Mouse (Mus musculus): Measurements from ENCODE around the gene Gm4737.
"Not testable (repeated sequence)": the region's sequence is repeated elsewhere in the genome, so short reads cannot be mapped to it uniquely, and the experiment has no call there.

Gene Gm4737

DNA sequence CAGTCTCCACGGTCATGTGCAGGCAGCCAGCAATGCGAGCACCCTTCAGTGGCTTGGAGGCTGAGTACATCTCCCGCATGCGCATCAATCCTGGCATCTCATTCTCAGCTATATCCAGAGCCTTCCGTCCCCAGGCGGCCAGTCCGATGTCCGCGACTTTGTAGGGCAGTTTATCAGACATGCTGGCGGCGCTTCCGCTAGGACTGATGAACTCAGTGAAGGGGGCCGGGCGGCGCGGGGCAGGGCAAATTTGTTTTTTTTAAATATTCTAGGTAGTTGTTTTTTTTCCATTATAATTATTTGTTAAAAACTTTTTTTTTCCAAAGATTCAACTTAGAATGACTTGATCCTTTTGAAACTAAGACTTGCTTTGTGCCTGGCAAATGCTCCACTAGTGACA, at the start of gene Gm4737:
Gm4737 (minus strand) TSS at position 246 of the 400 bp plus-strand sequence.
- DNase-seq (ENCODE audit: low read depth in 1 of 2, low spot score in 2 of 2), result not testable (repeated sequence)

DNA sequence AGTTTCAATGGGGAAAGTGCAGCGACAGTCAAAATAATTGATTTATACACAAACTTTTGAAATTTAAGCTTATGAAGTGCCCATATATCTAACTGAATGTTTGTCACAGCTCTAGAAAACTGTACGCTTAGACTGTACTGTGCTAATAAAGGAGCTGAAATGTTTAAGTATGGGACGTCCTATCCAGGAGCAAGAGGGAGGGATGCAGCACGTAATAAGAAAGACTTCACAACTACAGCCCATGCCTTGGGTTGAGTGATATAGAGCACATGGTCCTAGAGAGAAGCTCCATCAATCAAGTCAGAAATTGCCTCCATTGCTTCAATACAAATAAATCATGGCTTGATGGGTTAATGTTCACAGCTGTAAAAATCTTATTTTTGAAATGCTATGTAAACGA, 40.9 kb upstream of the Gm4737 start:
- no peak for DNase-seq (ENCODE audit: low read depth in 1 of 2, low spot score in 2 of 2)

DNA sequence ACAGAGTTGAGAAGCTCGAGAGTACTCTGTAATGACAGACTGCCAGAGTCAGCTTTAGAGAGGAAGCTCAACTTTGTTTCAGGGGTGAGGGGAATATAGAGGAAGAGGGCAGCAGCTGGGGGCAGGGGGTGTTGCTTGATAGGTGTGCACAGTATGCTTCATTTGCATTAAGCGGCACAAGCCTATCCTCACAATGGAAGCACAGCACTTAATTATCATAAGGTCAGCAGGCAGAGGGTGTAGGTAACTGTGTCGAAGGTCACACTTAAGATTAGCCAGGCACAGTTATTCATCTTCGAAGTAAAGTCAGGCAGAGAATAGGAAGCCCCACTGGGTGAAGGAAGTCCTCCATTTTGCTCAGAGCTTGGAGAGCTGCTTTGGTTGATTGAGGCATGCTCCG, 28.2 kb upstream of the Gm4737 start:
- no peak for DNase-seq (ENCODE audit: low read depth in 1 of 2, low spot score in 2 of 2)

- DNase-seq (ENCODE audit: low read depth in 1 of 2, low spot score in 2 of 2), result no peak
Measured at GRCm38 (mm10) chr16:46178121-46178801, 23.4 kb upstream of the Gm4737 start.

- no peak for DNase-seq (ENCODE audit: low read depth in 1 of 2, low spot score in 2 of 2)
Measured at GRCm38 (mm10) chr16:46173039-46173438, 18.2 kb upstream of the Gm4737 start.

DNA sequence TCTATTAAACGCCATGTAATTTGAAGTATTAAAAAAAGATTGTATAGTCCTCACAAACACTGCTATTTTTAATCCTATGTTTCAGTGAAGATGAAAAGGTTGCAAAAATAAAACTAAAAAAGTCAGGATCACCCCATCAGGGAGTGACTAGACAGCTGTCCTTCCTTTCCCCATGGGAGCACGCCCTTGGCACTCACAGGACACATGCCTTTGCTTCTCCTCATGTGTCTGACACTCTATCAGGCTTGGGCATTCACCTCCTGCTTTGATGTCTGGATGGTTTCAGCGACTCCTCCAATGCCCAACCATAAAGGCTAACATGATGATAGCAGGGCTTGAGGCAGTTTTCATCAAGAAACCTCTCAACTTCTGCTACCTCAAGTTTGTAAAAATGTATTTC, 12.1 kb upstream of the Gm4737 start:
- DNase-seq (ENCODE audit: low read depth in 1 of 2, low spot score in 2 of 2), result no peak

- no peak for DNase-seq (ENCODE audit: low read depth in 1 of 2, low spot score in 2 of 2)
Measured at GRCm38 (mm10) chr16:46165305-46165704, 10.4 kb upstream of the Gm4737 start.

DNA sequence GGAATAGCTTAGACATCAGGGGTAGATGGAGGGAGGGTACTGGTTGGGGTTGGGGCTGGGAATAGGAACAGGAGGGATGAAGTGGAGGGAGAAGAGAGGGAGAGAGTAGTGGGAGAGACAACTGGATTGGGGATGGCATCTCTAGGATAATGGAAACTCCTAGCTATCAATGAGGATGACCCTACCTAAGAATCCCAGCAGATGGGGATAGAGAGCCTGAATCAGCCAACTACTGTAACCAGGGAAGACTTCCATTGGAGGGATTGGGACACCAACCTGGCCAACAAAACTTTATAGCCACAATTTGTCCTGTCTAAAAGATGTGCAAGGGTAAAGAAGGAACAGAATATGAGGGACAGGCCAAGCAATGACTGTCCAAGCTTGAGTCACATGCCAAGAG, 3.7 kb downstream of the Gm4737 start:
- DNase-seq (ENCODE audit: low read depth in 1 of 2, low spot score in 2 of 2), result no peak

GRCm38 (mm10) chr16:46148661-46149341, 6.1 kb downstream of the Gm4737 start:
- DNase-seq (ENCODE audit: low read depth in 1 of 2, low spot score in 2 of 2), result no peak

DNA sequence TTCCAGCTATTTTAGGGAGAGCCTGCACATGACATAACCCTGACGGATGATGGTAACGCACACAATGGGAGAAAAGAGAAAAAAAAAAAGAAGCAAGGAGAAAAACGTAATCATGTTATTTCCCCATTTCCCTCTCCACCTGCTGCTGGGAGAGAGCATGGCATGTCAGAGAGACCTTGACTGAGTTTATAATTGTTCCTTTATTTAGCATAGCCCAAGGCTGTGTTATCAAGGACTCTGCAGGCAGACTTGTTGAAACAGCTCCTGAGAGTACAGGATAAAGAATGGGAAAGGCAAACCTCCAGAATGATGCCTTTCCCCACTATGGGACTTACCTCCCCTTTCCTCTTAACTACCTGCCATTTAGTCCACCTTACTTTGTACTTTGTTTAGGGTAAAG, 7.9 kb downstream of the Gm4737 start:
- no peak for DNase-seq (ENCODE audit: low read depth in 1 of 2, low spot score in 2 of 2)

DNA sequence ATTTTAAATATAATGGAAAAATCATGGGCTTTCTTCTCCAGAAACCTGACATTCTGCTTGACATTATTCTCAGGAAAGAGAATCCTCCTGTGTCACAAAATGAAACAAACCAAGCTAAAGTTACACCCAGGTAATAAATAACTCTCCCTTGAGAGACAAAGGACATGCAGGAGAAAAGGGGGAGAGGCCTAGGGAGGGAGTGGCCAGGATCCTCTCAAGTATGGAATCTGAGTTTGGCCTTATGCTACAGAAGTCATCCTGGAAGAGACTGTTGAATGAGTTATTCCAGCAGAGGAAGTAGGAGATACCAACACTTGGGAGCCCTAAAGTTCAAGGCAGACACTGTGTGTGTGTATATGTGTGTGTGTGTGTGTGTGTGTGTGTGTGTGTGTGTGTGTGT, 32.6 kb downstream of the Gm4737 start:
- DNase-seq (ENCODE audit: low read depth in 1 of 2, low spot score in 2 of 2), result no peak

GRCm38 (mm10) chr16:46121420-46121819, 33.5 kb downstream of the Gm4737 start:
- DNase-seq (ENCODE audit: low read depth in 1 of 2, low spot score in 2 of 2), result no peak

- DNase-seq (ENCODE audit: low read depth in 1 of 2, low spot score in 2 of 2), result no peak
Measured at GRCm38 (mm10) chr16:46120607-46121006, 34.3 kb downstream of the Gm4737 start.

GRCm38 (mm10) chr16:46120020-46120419, 34.9 kb downstream of the Gm4737 start, which contains the start of gene Cd96:
Cd96 (minus strand) TSS chr16:46120251.
- DNase-seq (ENCODE audit: low read depth in 1 of 2, low spot score in 2 of 2), result no peak

DNA sequence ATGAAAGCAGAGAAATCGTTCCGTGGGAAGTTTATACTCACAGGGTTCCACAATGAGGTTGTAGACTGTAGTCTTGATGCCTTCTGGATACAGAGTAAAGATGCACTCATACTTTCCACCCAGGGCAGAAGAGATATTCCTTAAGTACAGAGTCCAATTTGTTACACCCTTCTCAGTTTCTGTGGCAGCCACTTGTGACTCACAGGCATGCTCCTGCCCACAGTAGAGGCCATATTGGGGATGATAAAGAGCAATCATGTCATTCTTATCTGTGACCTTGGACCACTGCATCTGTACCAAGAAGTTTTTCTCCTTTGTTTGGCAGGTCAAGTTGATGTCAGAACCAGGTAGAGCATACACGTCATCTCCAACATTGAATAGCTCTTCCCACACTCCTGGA, 37.2 kb downstream of the Gm4737 start:
- no peak for DNase-seq (ENCODE audit: low read depth in 1 of 2, low spot score in 2 of 2)

GRCm38 (mm10) chr16:46114727-46115126, 40.1 kb downstream of the Gm4737 start:
- DNase-seq (ENCODE audit: low read depth in 1 of 2, low spot score in 2 of 2), result no peak

GRCm38 (mm10) chr16:46109536-46109935, 45.3 kb downstream of the Gm4737 start:
- DNase-seq (ENCODE audit: low read depth in 1 of 2, low spot score in 2 of 2), result no peak

DNA sequence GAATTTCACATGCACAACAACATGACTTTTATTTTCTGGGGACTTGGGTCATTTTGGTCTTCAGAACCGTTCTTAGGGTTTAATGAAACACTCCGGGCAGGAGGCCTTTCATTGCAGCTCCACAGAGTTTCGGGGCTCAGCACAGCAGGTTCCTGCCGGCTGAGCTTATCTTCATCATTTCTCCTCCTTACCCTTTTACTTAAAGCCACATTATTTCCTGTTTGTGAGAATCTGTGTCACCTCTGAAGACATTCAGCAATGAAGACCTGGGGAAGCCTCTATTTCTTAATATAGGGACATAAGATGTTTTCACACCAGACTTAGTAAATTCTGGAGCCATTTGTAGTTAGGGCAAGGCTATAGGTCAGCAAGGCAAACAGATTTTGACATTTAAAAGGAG, 47.4 kb downstream of the Gm4737 start:
- DNase-seq (ENCODE audit: low read depth in 1 of 2, low spot score in 2 of 2), result no peak

GRCm38 (mm10) chr16:46104491-46104890, 50.4 kb downstream of the Gm4737 start:
- no peak for DNase-seq (ENCODE audit: low read depth in 1 of 2, low spot score in 2 of 2)
